Comparison of ENCODE assay signal across 8 mouse cellular contexts in genomic region chr7:142083588-142084317, GRCm38 (mm10). TPM values are rescaled to one million over a fixed set of nuclear protein-coding genes. Genes with fewer than 3 reads are reported as not detected.
A peak's percentile ranks its signal among the peaks of the same experiment; 100 is the strongest.
DNase-seq lines count a peak whose midpoint lies in the region; ATAC-seq and TF ChIP-seq lines count a peak whose summit lies in the region.

No protein-coding gene starts in this region.

- H3K27ac ChIP-seq in kidney, embryonic 15.5 days = no peak overlapping the region
- no peak overlapping the region for H3K27ac ChIP-seq in kidney, adult 2 months (ENCODE audit: insufficient read depth, low read depth, low read length)
- H3K27ac ChIP-seq in stomach, embryonic 15.5 days = 0 out of 2 replicates have a peak overlapping the region, but pooled peaks have one; percentile 21
- no peak overlapping the region for H3K27ac ChIP-seq in midbrain, embryonic 14.5 days (replicated peaks; ENCODE audit: low read depth, low read length)

- peaks cover 23% of the 10 kb centered on the region for H3K4me1 ChIP-seq in kidney, embryonic 15.5 days
- no peaks in the 10 kb centered on the region for H3K4me1 ChIP-seq in kidney, adult 2 months (ENCODE audit: control insufficient read depth, insufficient read depth, low read length)
- peaks cover 21% of the 10 kb centered on the region; the same call in 1 of the 2 replicates for H3K4me1 ChIP-seq in stomach, embryonic 15.5 days
- peaks cover 7% of the 10 kb centered on the region for H3K4me1 ChIP-seq in midbrain, embryonic 14.5 days (ENCODE audit: control insufficient read depth, insufficient read depth, low read length)

- no peaks in the 10 kb centered on the region for H3K9me3 ChIP-seq in kidney, embryonic 15.5 days (replicated peaks)
- no peaks in the 10 kb centered on the region for H3K9me3 ChIP-seq in stomach, embryonic 15.5 days
- no peaks in the 10 kb centered on the region for H3K9me3 ChIP-seq in midbrain, embryonic 14.5 days (ENCODE audit: control insufficient read depth, low read length)

- no peak overlapping the region for H3K9ac ChIP-seq in kidney, embryonic 15.5 days
- H3K9ac ChIP-seq in stomach, embryonic 15.5 days = no peak overlapping the region
- no peak overlapping the region for H3K9ac ChIP-seq in midbrain, embryonic 14.5 days (replicated peaks; ENCODE audit: low read length)

- no peak for TF ChIP-seq POLR2A in kidney, adult 2 months (IDR thresholded peaks at IDR 0.05; ENCODE audit: low read depth, low read length)

- H3K4me2 ChIP-seq in kidney, embryonic 15.5 days = no peak overlapping the region
- no peak overlapping the region for H3K4me2 ChIP-seq in stomach, embryonic 15.5 days
- H3K4me2 ChIP-seq in midbrain, embryonic 14.5 days (ENCODE audit: low read length) = no peak overlapping the region

- peaks cover 74% of the 10 kb centered on the region for H3K27me3 ChIP-seq in kidney, embryonic 15.5 days
- H3K27me3 ChIP-seq in kidney, adult 2 months (replicated peaks; ENCODE audit: control insufficient read depth, insufficient read depth, low read length) = no peaks in the 10 kb centered on the region
- H3K27me3 ChIP-seq in stomach, embryonic 15.5 days (replicated peaks) = peaks cover 46% of the 10 kb centered on the region
- H3K27me3 ChIP-seq in midbrain, embryonic 14.5 days (ENCODE audit: control insufficient read depth, insufficient read depth, low read length) = peaks cover 17% of the 10 kb centered on the region; the same call in 1 of the 2 replicates

- no peak for ATAC-seq in kidney, embryonic 15.5 days (replicated peaks; ENCODE audit: low FRiP score)
- ATAC-seq in stomach, embryonic 15.5 days (ENCODE audit: insufficient read depth, low FRiP score, low read depth) = no peak
- ATAC-seq in midbrain, embryonic 14.5 days (ENCODE audit: low FRiP score, low TSS enrichment) = no peak

- peak; percentile 44 for DNase-seq in kidney, adult 11 months
- DNase-seq in adrenal gland, postnatal 14 days = peak; percentile 51
- peak; percentile 48 to 62 for DNase-seq in gastrocnemius, adult 8-10 months (ENCODE audit: low spot score in 2 of 2)
- DNase-seq in kidney, adult 2 months = peak; percentile 47
- no peak for DNase-seq in layer of hippocampus, adult 9-11 months
- no peak for DNase-seq in midbrain, embryonic 14.5 days

- WGBS in kidney, embryonic 15.5 days = 29% methylated on average over 12 of the region's 12 CpGs
- WGBS in kidney, adult 2 months = 37% methylated on average over 12 of the region's 12 CpGs
- whole genome bisulfite sequencing in stomach, embryonic 15.5 days = 37% methylated on average over 12 of the region's 12 CpGs
- WGBS in midbrain, embryonic 14.5 days = 44% methylated on average over 12 of the region's 12 CpGs

- H3K36me3 ChIP-seq in kidney, embryonic 15.5 days = no peaks in the 10 kb centered on the region
- H3K36me3 ChIP-seq in kidney, adult 2 months (ENCODE audit: control insufficient read depth, insufficient read depth, low read length) = no peaks in the 10 kb centered on the region
- H3K36me3 ChIP-seq in stomach, embryonic 15.5 days = no peaks in the 10 kb centered on the region
- peaks cover 92% of the 10 kb centered on the region for H3K36me3 ChIP-seq in midbrain, embryonic 14.5 days (ENCODE audit: control insufficient read depth, insufficient read depth, low read length)

- H3K4me3 ChIP-seq in kidney, embryonic 15.5 days (replicated peaks) = no peak overlapping the region
- no peak overlapping the region for H3K4me3 ChIP-seq in kidney, adult 2 months (ENCODE audit: insufficient read depth, low read depth, low read length)
- H3K4me3 ChIP-seq in stomach, embryonic 15.5 days (replicated peaks) = no peak overlapping the region
- no peak overlapping the region for H3K4me3 ChIP-seq in midbrain, embryonic 14.5 days (replicated peaks; ENCODE audit: low read depth, low read length)

- TF ChIP-seq CTCF in kidney, adult 2 months (conservative IDR thresholded peaks at IDR 0.05; ENCODE audit: insufficient read depth, insufficient read length, low read depth, low read length) = no peak

RNA-seq across cellular contexts. Expression of gene Dusp8, which starts 11.9 kb away (rescaled TPM):
- 2.6 and 2.9 TPM in 2 replicates for polyA plus RNA-seq in kidney, embryonic 15.5 days (2015; fragmentation: Nextera tagmentation; extraction: Ambion mirVana)
- total RNA-seq in adrenal gland, postnatal 14 days (2021) = 7.3 and 8.4 TPM in 2 replicates
- 10 to 100 TPM; 20.5 to 33.4 (median 27.6) TPM for total RNA-seq in gastrocnemius, adult 8-10 months (2022)
- polyA plus RNA-seq in kidney, adult 2 months (2012; rRNA removed) = 3.6 and 3.7 TPM in 2 replicates
- 5.9 and 7.4 TPM in 2 replicates for polyA plus RNA-seq in stomach, embryonic 15.5 days (2015; fragmentation: Nextera tagmentation; extraction: Ambion mirVana)
- 112 and 126 TPM in 2 replicates for polyA plus RNA-seq in midbrain, embryonic 14.5 days (2014; fragmentation: Nextera tagmentation; extraction: Ambion mirVana)

RNA-seq across cellular contexts. Expression of gene Mob2, which starts 22.9 kb away (rescaled TPM):
- 62.3 and 66.9 TPM in 2 replicates for polyA plus RNA-seq in kidney, embryonic 15.5 days (2015; fragmentation: Nextera tagmentation; extraction: Ambion mirVana)
- total RNA-seq in adrenal gland, postnatal 14 days (2021) = 47.4 and 48.6 TPM in 2 replicates
- total RNA-seq in gastrocnemius, adult 8-10 months (2022) = 10 to 100 TPM; 53.3 to 58.5 (median 55.9) TPM
- polyA plus RNA-seq in kidney, adult 2 months (2012; rRNA removed) = 44.0 and 45.3 TPM in 2 replicates
- 65.2 and 67.8 TPM in 2 replicates for polyA plus RNA-seq in stomach, embryonic 15.5 days (2015; fragmentation: Nextera tagmentation; extraction: Ambion mirVana)
- polyA plus RNA-seq in midbrain, embryonic 14.5 days (2014; fragmentation: Nextera tagmentation; extraction: Ambion mirVana) = 53.5 and 57.2 TPM in 2 replicates

RNA-seq across cellular contexts. Expression of gene Gm45618, which starts 36.8 kb away (rescaled TPM):
- not detected in 2 replicates for polyA plus RNA-seq in kidney, embryonic 15.5 days (2015; fragmentation: Nextera tagmentation; extraction: Ambion mirVana)
- not detected in 2 replicates for total RNA-seq in adrenal gland, postnatal 14 days (2021)
- not detected for total RNA-seq in gastrocnemius, adult 8-10 months (2022)
- not detected in 2 replicates for polyA plus RNA-seq in kidney, adult 2 months (2012; rRNA removed)
- polyA plus RNA-seq in stomach, embryonic 15.5 days (2015; fragmentation: Nextera tagmentation; extraction: Ambion mirVana) = not detected in 2 replicates
- 0.34 TPM in 1 of 2 replicates, not detected in the other for polyA plus RNA-seq in midbrain, embryonic 14.5 days (2014; fragmentation: Nextera tagmentation; extraction: Ambion mirVana)

RNA-seq across cellular contexts. Expression of gene Gm39115, which starts 52.1 kb away (rescaled TPM):
- not detected in 2 replicates for polyA plus RNA-seq in kidney, embryonic 15.5 days (2015; fragmentation: Nextera tagmentation; extraction: Ambion mirVana)
- not detected in 2 replicates for total RNA-seq in adrenal gland, postnatal 14 days (2021)
- not detected for total RNA-seq in gastrocnemius, adult 8-10 months (2022)
- not detected in 2 replicates for polyA plus RNA-seq in kidney, adult 2 months (2012; rRNA removed)
- not detected in 2 replicates for polyA plus RNA-seq in stomach, embryonic 15.5 days (2015; fragmentation: Nextera tagmentation; extraction: Ambion mirVana)
- not detected in 2 replicates for polyA plus RNA-seq in midbrain, embryonic 14.5 days (2014; fragmentation: Nextera tagmentation; extraction: Ambion mirVana)

Comparison
In these comparisons a context has a peak if more than half of its experiments do, and no peak if none do; other contexts are left out.
1. DNase-seq: peak in kidney, adult 11 months (single experiment), adrenal gland, postnatal 14 days (single experiment), gastrocnemius, adult 8-10 months (2 of 2) and kidney, adult 2 months (single experiment); none in layer of hippocampus, adult 9-11 months (single experiment) and midbrain, embryonic 14.5 days (single experiment).
2. RNA of gene Dusp8, which starts 11.9 kb away (polyA plus RNA-seq): 112 to 126 TPM in midbrain, embryonic 14.5 days; 5.9 to 7.4 TPM in stomach, embryonic 15.5 days, 3.6 to 3.7 TPM in kidney, adult 2 months and 2.6 to 2.9 TPM in kidney, embryonic 15.5 days; every median in the first group is over 10 times any median in the second.